8 mouse cellular contexts compared by ENCODE assay signal in genomic region chr13:41000140-41000925, GRCm38 (mm10). TPM values are rescaled to one million over a fixed set of nuclear protein-coding genes. Genes with fewer than 3 reads are reported as not detected.
A peak's percentile ranks its signal among the peaks of the same experiment; 100 is the strongest.
DNase-seq lines count a peak whose midpoint lies in the region; ATAC-seq and TF ChIP-seq lines count a peak whose summit lies in the region.

No protein-coding gene starts in this region.

- no peak for TF ChIP-seq POLR2A in cortical plate, adult 2 months (IDR thresholded peaks at IDR 0.05; ENCODE audit: extremely low read depth, insufficient read depth, low read length)

- H3K27me3 ChIP-seq in Patski: no peaks in the 10 kb centered on the region
- H3K27me3 ChIP-seq in kidney, embryonic 15.5 days: no peaks in the 10 kb centered on the region
- no peaks in the 10 kb centered on the region for H3K27me3 ChIP-seq in liver, postnatal 0 days (ENCODE audit: insufficient read depth, low read length)
- no peaks in the 10 kb centered on the region for H3K27me3 ChIP-seq in neural tube, embryonic 14.5 days (ENCODE audit: control insufficient read depth, insufficient read depth, low read length)

- peak overlapping the region; percentile 85 for H3K9ac ChIP-seq in kidney, embryonic 15.5 days
- peak overlapping the region; percentile 79 for H3K9ac ChIP-seq in liver, postnatal 0 days (replicated peaks)
- H3K9ac ChIP-seq in neural tube, embryonic 14.5 days (replicated peaks; ENCODE audit: low read depth, low read length): peak overlapping the region; percentile 73

- ATAC-seq in Patski: peak; percentile 36
- ATAC-seq in granulocyte monocyte progenitor cell, adult 5-6 weeks (replicated peaks; ENCODE audit: poor library complexity, severe bottlenecking): peak; percentile 8; the same call in 1 of the 2 replicates
- ATAC-seq in kidney, embryonic 15.5 days (replicated peaks; ENCODE audit: low FRiP score): peak; percentile 40
- peak; percentile 35 for ATAC-seq in liver, postnatal 0 days
- ATAC-seq in neural tube, embryonic 14.5 days (ENCODE audit: low read depth): peak; percentile 51

- no peak for TF ChIP-seq EP300 in liver, postnatal 0 days (IDR thresholded peaks at IDR 0.05; ENCODE audit: low read depth)

- peak overlapping the region; percentile 87 for H3K4me2 ChIP-seq in kidney, embryonic 15.5 days
- H3K4me2 ChIP-seq in liver, postnatal 0 days (ENCODE audit: low read depth, low read length): peak overlapping the region; percentile 98
- peak overlapping the region; percentile 93 for H3K4me2 ChIP-seq in neural tube, embryonic 14.5 days (ENCODE audit: low read depth, low read length)

- H3K9me3 ChIP-seq in kidney, embryonic 15.5 days (replicated peaks): no peaks in the 10 kb centered on the region
- no peaks in the 10 kb centered on the region for H3K9me3 ChIP-seq in liver, postnatal 0 days (ENCODE audit: low read length)
- H3K9me3 ChIP-seq in neural tube, embryonic 14.5 days (ENCODE audit: control insufficient read depth, low read length): no peaks in the 10 kb centered on the region

- 1% methylated on average over 25 of the region's 25 CpGs for WGBS in kidney, embryonic 15.5 days
- WGBS in liver, postnatal 0 days (ENCODE audit: insufficient replicate concordance): 1% methylated on average over 25 of the region's 25 CpGs
- WGBS in neural tube, embryonic 14.5 days: 1% methylated on average over 25 of the region's 25 CpGs

- H3K4me3 ChIP-seq in cortical plate, adult 2 months (ENCODE audit: insufficient read depth, low read length): peak overlapping the region; percentile 53
- H3K4me3 ChIP-seq in kidney, embryonic 15.5 days (replicated peaks): peak overlapping the region; percentile 98
- H3K4me3 ChIP-seq in liver, postnatal 0 days (ENCODE audit: low read depth, low read length): peak overlapping the region; percentile 82
- peak overlapping the region; percentile 77 for H3K4me3 ChIP-seq in neural tube, embryonic 14.5 days (ENCODE audit: low read depth, low read length)

- CTCF ChIA-PET in Patski (lab: Charles Lee): interaction anchor here (1.1 kb wide), 1 partner anchor 17 kb away, joined by 3 read pairs; no protein-coding TSS in a partner anchor

- H3K27ac ChIP-seq in cortical plate, adult 2 months (ENCODE audit: insufficient read depth, low read length): peak overlapping the region; percentile 90
- H3K27ac ChIP-seq in kidney, embryonic 15.5 days: peak overlapping the region; percentile 100
- peak overlapping the region; percentile 98 for H3K27ac ChIP-seq in liver, postnatal 0 days (ENCODE audit: low read depth)
- peak overlapping the region; percentile 97 for H3K27ac ChIP-seq in neural tube, embryonic 14.5 days (ENCODE audit: low read depth, low read length)

- peaks cover 2% of the 10 kb centered on the region for H3K4me1 ChIP-seq in cortical plate, adult 2 months (ENCODE audit: control insufficient read depth, insufficient read depth, low read length)
- peaks cover 13% of the 10 kb centered on the region for H3K4me1 ChIP-seq in kidney, embryonic 15.5 days
- peaks cover 29% of the 10 kb centered on the region for H3K4me1 ChIP-seq in liver, postnatal 0 days (ENCODE audit: insufficient read depth)
- H3K4me1 ChIP-seq in neural tube, embryonic 14.5 days (ENCODE audit: control insufficient read depth, insufficient read depth, low read length): peaks cover 4% of the 10 kb centered on the region; the same call in 1 of the 2 replicates

- H3K36me3 ChIP-seq in kidney, embryonic 15.5 days: peaks cover 19% of the 10 kb centered on the region
- H3K36me3 ChIP-seq in liver, postnatal 0 days (replicated peaks; ENCODE audit: insufficient read depth, low read length): peaks cover 8% of the 10 kb centered on the region
- peaks cover 2% of the 10 kb centered on the region; the same call in 1 of the 2 replicates for H3K36me3 ChIP-seq in neural tube, embryonic 14.5 days (ENCODE audit: control insufficient read depth, insufficient read depth, low read length)

- TF ChIP-seq CTCF in Patski (IDR thresholded peaks at IDR 0.05): no peak
- TF ChIP-seq CTCF in cortical plate, adult 2 months (IDR thresholded peaks at IDR 0.05; ENCODE audit: extremely low read depth, insufficient read depth, low read length): peak; percentile 32; the same call in 1 of the 2 replicates
- peak; percentile 54 for TF ChIP-seq CTCF in liver, postnatal 0 days (IDR thresholded peaks at IDR 0.05; ENCODE audit: low read depth)

- DNase-seq in 3134 (ENCODE audit: extremely low read depth, insufficient read length, low spot score): peak; percentile 64
- no peak for DNase-seq in Patski (ENCODE audit: low read depth, low spot score)
- DNase-seq in liver, postnatal 0 days: peak; percentile 58
- DNase-seq in urinary bladder, postnatal 25 days (ENCODE audit: low spot score): peak; percentile 18

- in situ Hi-C loops in Patski (cut with MboI; ENCODE audit: low pct_unique_long_range_greater_than_20kb): loop anchor here (10.0 kb wide), 1 partner anchor 244 kb away; the partner anchor contains the start of gene Smim13

- POLR2A ChIA-PET in Patski (lab: Charles Lee): interaction anchor here (0.8 to 1.6 kb wide), 4 partner anchors 13 to 146 kb away, joined by 3 to 5 read pairs (median 4); partner anchors contain the start of gene Gcnt2

RNA-seq across cellular contexts. Expression of gene Pak1ip1, which starts 0.5 kb away (rescaled TPM):
- 70.1 TPM for polyA plus RNA-seq in Patski (2021)
- 49.9 and 50.7 TPM in 2 replicates for polyA plus RNA-seq in cortical plate, adult 2 months (2012; rRNA removed)
- 48.6 and 63.5 TPM in 2 replicates for total RNA-seq in granulocyte monocyte progenitor cell, adult 5-6 weeks (2014; fragmentation: Nextera tagmentation)
- total RNA-seq in granulocyte monocyte progenitor cell, adult 5-6 weeks (2017): 102 and 104 TPM in 2 replicates
- 67.8 and 68.5 TPM in 2 replicates for polyA plus RNA-seq in kidney, embryonic 15.5 days (2015; fragmentation: Nextera tagmentation; extraction: Ambion mirVana)
- 43.1 and 45.8 TPM in 2 replicates for polyA plus RNA-seq in liver, postnatal 0 days (2015; fragmentation: Nextera tagmentation; extraction: Ambion mirVana)
- 55.5 and 63.9 TPM in 2 replicates for polyA plus RNA-seq in neural tube, embryonic 14.5 days (2014; fragmentation: Nextera tagmentation; extraction: Ambion mirVana)

RNA-seq across cellular contexts. Expression of gene Tmem14c, which starts 15.8 kb away (rescaled TPM):
- 129 TPM for polyA plus RNA-seq in Patski (2021)
- polyA plus RNA-seq in cortical plate, adult 2 months (2012; rRNA removed): 67.3 and 69.6 TPM in 2 replicates
- total RNA-seq in granulocyte monocyte progenitor cell, adult 5-6 weeks (2014; fragmentation: Nextera tagmentation): 199 and 201 TPM in 2 replicates
- total RNA-seq in granulocyte monocyte progenitor cell, adult 5-6 weeks (2017): 150 and 161 TPM in 2 replicates
- polyA plus RNA-seq in kidney, embryonic 15.5 days (2015; fragmentation: Nextera tagmentation; extraction: Ambion mirVana): 207 and 214 TPM in 2 replicates
- 383 and 408 TPM in 2 replicates for polyA plus RNA-seq in liver, postnatal 0 days (2015; fragmentation: Nextera tagmentation; extraction: Ambion mirVana)
- 126 and 151 TPM in 2 replicates for polyA plus RNA-seq in neural tube, embryonic 14.5 days (2014; fragmentation: Nextera tagmentation; extraction: Ambion mirVana)
